Mouse (Mus musculus) neural tube, embryonic 11.5 days (tissue): ENCODE data around the gene Nup50. TPM values are rescaled to one million over a fixed set of nuclear protein-coding genes. Genes with fewer than 3 reads are reported as not detected.

Experiments
- ATAC-seq: fragments of 200-750 bp; cut with Nextera tagmentation; 2 replicates; pipeline ENCODE4 v1.8.0; 2017; ENCODE audit warnings: moderate number of reproducible peaks, mild to moderate bottlenecking, moderate TSS enrichment, moderate library complexity; ENCODE audit not compliant: insufficient read depth, low FRiP score, low TSS enrichment
- DNase-seq: peaks from one replicate; pipeline ENCODE4 v3.0.0-alpha.2; 2015; ENCODE audit warnings: low spot score
- H3K27ac ChIP-seq: fragments of 300-500 bp; sonication (generic); 2 replicates; pipeline ENCODE4 v1.5.1; 2014; ENCODE audit warnings: low read depth, mild to moderate bottlenecking, low read length
- H3K27me3 ChIP-seq: fragments of 300-500 bp; sonication (generic); 2 replicates; pipeline ENCODE4 v1.6.1; 2014; ENCODE audit warnings: mild to moderate bottlenecking, low read length, mixed read lengths; ENCODE audit not compliant: control insufficient read depth, insufficient read depth
- H3K36me3 ChIP-seq: fragments of 300-500 bp; sonication (generic); 2 replicates; pipeline ENCODE4 v1.6.1; 2014; ENCODE audit warnings: mild to moderate bottlenecking, low read length, moderate library complexity, mixed read lengths; ENCODE audit not compliant: control insufficient read depth, insufficient read depth
- H3K4me1 ChIP-seq: fragments of 300-500 bp; sonication (generic); 2 replicates; pipeline ENCODE4 v1.6.1; 2014; ENCODE audit warnings: low read length, mixed read lengths; ENCODE audit not compliant: control insufficient read depth, insufficient read depth
- H3K4me2 ChIP-seq: fragments of 300-500 bp; sonication (generic); 2 replicates; pipeline ENCODE4 v1.6.1; 2014; ENCODE audit warnings: low read depth, mild to moderate bottlenecking, moderate library complexity
- H3K4me3 ChIP-seq: fragments of 300-500 bp; sonication (generic); 2 replicates; pipeline ENCODE4 v1.5.1; 2014; ENCODE audit warnings: low read depth, low read length
- H3K9ac ChIP-seq: fragments of 300-500 bp; sonication (generic); 2 replicates; pipeline ENCODE4 v1.6.1; 2014; ENCODE audit warnings: mild to moderate bottlenecking, low read length
- H3K9me3 ChIP-seq: fragments of 300-500 bp; sonication (generic); 2 replicates; pipeline ENCODE4 v1.6.1; 2016; ENCODE audit warnings: low read length; ENCODE audit not compliant: control insufficient read depth
- WGBS: fragments of 180-500 bp; shearing (Covaris S2); extraction: QIAGEN DNeasy Blood & Tissue Kit; methylation state at CpG from one replicate; pipeline ENCODE4 v1.1.7; 2014; 5-methylcytosine and 5-hydroxymethylcytosine counted together
- polyA plus RNA-seq: library from polyadenylated mRNA; unstranded; fragments of >200 nt; fragmentation: Nextera tagmentation; extraction: Ambion mirVana; gene quantifications from 2 replicates; pipeline ENCODE4 v1.2.1, GENCODE M21; 2014

The Nup50 gene
- polyA plus RNA-seq, 1 experiment from 2014 or later: 61.5 TPM

DNA sequence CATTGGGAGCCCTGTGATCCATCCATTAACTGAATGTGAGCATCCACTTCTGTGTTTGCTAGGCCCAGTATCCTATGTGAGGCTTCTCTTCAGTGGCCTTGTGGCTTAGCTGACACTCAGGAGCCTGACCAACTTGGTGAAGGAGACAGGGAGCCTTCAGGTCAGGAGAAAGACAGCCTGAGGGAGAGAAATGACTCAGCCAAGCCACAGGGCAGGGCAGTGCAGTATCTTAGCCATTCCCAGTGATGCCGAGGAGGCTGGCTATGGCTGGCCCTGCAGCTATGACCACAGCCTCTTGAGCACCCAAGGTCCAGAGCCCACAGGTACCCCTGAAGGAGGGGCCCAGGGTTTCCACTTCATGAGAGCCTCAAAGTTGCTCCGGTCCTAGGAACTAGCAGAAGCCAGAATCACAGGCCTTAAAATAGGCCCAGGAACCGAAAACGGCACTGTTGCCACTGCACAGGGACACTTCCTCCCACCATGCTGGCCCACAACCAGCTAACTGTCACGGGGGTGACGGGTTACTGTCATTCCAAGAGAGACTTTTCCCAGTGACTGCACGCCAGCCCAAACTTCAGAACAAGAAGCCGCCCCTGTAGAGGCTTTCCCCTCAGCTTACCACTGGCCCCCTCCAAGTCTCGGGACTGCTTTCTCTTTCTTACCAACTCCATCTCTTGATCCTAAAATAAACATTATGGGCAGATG lies 58.5 kb downstream of the Nup50 start:
- Histone ChIP-seq H3K36me3 (no peaks in the 10 kb centered on the region), H3K4me3 (no peak overlapping the region), H3K4me2 (no peak overlapping the region), H3K27ac (no peak overlapping the region), H3K9ac (no peak overlapping the region), H3K27me3 (no peaks in the 10 kb centered on the region), H3K9me3 (no peaks in the 10 kb centered on the region), H3K4me1 (peaks cover 3% of the 10 kb centered on the region)
- DNase-seq: no peak
- ATAC-seq: no peak
- 86% methylated on average over 9 of the region's 9 CpGs for WGBS

DNA sequence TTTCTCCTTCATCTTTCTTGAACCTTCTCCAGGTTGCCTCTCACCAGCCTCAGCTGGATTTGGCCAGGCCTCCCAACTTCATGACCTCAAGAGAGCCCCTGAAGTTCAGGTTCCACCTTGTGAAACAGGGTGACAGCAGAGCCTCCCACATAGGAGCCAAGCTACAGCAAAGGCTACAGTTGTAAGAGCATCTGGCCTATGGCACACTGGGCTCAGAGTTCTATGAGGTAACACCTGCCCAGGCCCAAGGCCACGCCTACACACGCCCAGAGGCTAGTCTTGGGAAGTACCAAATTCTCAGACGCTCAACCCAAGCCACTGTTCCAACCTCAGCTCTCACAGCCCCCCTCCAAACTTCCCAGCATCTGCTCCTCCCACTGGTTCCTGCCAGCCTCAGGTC lies 59.7 kb downstream of the Nup50 start:
- Histone ChIP-seq H3K4me3 (no peak overlapping the region), H3K27me3 (no peaks in the 10 kb centered on the region), H3K9ac (no peak overlapping the region), H3K4me1 (peaks cover 5% of the 10 kb centered on the region), H3K27ac (no peak overlapping the region), H3K9me3 (no peaks in the 10 kb centered on the region), H3K36me3 (no peaks in the 10 kb centered on the region), H3K4me2 (no peak overlapping the region)
- WGBS: 87% methylated on average over 3 of the region's 3 CpGs
- ATAC-seq (no peak), DNase-seq (no peak)

DNA sequence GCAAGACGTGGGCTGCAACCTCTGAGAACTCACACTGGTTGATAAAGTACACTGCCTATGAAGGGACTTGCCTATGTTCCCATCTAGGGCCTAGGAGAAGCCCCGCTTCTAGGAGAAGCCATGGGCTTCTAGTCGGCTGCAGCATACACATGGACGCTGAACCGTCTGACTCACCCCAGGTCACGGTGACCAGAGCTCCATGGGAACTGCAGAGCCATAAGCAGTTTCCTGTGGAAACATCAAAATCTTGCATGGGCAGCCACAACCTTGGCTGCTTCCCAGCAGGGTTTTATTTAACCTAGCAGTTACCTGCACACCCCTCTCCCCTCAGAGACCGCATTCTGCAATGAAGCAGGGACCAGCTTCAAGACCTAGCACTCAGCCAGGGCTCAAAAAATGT lies 60.5 kb downstream of the Nup50 start:
- Histone ChIP-seq H3K4me1 (peaks cover 7% of the 10 kb centered on the region), H3K27me3 (no peaks in the 10 kb centered on the region), H3K9ac (no peak overlapping the region), H3K4me2 (no peak overlapping the region), H3K36me3 (no peaks in the 10 kb centered on the region), H3K9me3 (no peaks in the 10 kb centered on the region), H3K27ac (no peak overlapping the region), H3K4me3 (no peak overlapping the region)
- DNase-seq: no peak
- ATAC-seq: no peak
- 88% methylated on average over 7 of the region's 7 CpGs for WGBS

DNA sequence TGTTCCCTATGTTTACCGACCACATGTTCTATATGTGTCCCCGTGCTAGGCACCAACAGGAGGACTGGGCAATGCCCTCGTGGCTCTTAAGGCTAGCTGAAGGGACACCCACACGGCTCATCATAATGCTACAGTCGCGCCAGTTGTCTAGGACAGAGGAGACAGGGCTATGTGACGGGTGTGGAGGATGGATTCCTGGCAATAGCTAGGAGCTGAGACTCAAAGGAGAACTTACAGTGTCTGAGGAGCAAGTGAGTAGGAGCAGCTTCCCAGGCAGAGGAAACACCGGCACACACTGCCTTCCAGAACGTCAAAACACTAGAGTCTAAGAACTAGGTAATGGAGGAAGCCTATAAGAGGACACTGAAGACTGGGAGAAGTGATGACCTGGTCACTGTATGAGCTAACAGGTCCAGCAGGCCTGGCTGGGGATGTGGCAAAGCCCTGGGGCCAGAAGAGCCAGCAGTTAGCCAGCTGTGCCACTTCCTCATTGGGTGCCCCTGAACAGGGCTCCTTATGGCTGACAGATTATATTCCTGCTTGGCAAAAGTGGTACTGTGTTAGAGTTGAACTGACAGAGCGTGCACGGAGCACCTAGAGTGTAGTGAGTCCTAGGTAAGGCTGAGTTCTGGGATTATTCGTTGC lies 62.4 kb downstream of the Nup50 start:
- Histone ChIP-seq H3K27ac (no peak overlapping the region), H3K4me2 (0 out of 2 replicates have a peak overlapping the region, but pooled peaks have one; percentile 81), H3K9me3 (no peaks in the 10 kb centered on the region), H3K36me3 (no peaks in the 10 kb centered on the region), H3K9ac (no peak overlapping the region), H3K4me1 (peaks cover 7% of the 10 kb centered on the region), H3K27me3 (no peaks in the 10 kb centered on the region; the same call in 1 of the 2 replicates), H3K4me3 (no peak overlapping the region)
- ATAC-seq: no peak
- no peak for DNase-seq
- WGBS: 90% methylated on average over 12 of the region's 12 CpGs

DNA sequence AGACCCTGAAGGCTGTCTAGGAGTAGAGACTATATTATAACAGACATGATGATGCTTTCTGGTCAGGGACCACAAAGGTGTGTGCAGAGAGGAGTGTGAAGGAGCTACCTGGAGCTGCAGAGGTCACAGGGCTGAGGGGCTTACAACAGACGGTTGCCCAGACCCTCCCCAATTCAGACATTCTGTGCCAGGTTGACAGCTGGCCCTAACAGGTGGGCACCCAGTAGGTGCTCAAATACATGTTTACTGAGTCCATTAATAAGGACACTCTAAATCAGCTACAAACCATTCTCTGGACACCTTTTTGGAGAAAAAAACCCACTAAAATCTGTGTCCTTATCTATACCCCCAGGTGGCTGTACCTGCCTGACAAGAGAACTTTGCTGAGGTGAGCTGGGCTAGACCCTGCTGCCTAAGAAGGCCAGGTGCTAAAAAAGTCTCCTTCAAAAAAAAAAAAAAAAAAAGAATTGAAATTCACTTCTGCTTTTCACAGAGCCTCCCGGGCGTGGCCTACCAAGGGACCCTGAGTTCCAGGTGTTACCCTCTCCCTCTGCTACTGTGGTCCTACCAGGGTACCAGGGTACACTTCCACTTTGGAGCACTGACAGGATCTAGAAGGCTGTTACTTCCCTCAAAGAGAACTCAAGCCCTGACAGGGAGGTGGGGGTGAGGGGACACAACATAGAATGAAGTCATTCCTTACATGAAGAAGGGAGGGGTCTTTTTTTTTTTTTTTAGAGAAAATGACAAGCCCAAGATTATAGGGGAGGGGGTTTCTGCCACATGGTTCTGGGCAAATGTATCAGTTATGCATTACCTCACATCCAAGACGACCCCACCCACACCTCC lies 63.2 kb downstream of the Nup50 start:
- ATAC-seq (no peak), DNase-seq (no peak)
- 74% methylated on average over 4 of the region's 4 CpGs for WGBS
- H3K4me2 ChIP-seq: peak overlapping the region; percentile 81
- no peak overlapping the region for H3K27ac ChIP-seq
- peaks cover 7% of the 10 kb centered on the region for H3K4me1 ChIP-seq
- no peaks in the 10 kb centered on the region for H3K36me3 ChIP-seq
- peak overlapping the region; percentile 92 for H3K9ac ChIP-seq
- H3K4me3 ChIP-seq: peak overlapping the region; percentile 87
- H3K9me3 ChIP-seq: no peaks in the 10 kb centered on the region
- H3K27me3 ChIP-seq: no peaks in the 10 kb centered on the region; the same call in 1 of the 2 replicates

DNA sequence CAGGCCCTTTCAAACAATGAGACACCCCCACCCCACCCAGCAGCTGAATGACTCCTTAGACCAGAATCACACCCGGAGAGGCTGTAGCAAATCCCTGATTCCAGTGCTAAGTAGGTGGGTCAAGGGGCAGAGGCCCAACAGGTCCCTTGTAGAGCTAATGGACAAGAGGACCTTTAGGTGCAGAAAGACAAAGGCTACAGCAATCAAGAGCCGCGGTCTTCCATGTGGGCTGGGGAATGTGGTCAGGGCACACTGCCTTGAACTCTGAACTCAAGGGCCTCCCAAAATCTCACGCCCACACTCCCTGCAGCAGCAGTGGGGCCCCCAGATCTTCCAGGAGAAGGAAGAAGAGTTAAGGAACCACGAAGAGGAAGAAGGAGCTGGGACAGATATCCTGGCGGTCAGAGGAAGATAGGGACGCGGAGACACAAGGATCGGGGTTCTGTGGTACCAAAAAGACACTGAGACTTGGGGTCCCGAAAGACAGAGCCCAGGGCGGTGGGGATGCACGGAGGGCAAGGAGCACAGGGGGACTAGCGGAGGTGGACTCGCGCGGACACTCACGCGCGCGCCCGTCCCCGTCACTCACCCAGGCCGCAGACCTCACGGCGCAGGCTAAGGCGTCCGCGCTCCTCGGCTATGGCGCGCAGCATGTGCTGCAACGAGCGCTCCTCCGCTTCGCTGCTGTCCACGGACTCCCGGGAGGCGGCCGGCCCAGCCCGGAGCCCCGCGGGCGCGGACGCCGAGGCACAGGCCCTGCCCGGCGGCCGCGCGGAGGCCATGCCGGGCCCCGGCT lies 64.0 kb downstream of the Nup50 start:
- H3K4me1 ChIP-seq: peaks cover 7% of the 10 kb centered on the region
- H3K9me3 ChIP-seq: no peaks in the 10 kb centered on the region
- peak overlapping the region; percentile 92 for H3K9ac ChIP-seq
- peak overlapping the region; percentile 77 for H3K27ac ChIP-seq
- H3K4me3 ChIP-seq: peak overlapping the region; percentile 87
- H3K4me2 ChIP-seq: peak overlapping the region; percentile 81
- H3K36me3 ChIP-seq: no peaks in the 10 kb centered on the region
- WGBS: under 1% methylated on average over 48 of the region's 53 CpGs
- DNase-seq: peak; percentile 62
- ATAC-seq: peak; percentile 68
- H3K27me3 ChIP-seq: no peaks in the 10 kb centered on the region; the same call in 1 of the 2 replicates

DNA sequence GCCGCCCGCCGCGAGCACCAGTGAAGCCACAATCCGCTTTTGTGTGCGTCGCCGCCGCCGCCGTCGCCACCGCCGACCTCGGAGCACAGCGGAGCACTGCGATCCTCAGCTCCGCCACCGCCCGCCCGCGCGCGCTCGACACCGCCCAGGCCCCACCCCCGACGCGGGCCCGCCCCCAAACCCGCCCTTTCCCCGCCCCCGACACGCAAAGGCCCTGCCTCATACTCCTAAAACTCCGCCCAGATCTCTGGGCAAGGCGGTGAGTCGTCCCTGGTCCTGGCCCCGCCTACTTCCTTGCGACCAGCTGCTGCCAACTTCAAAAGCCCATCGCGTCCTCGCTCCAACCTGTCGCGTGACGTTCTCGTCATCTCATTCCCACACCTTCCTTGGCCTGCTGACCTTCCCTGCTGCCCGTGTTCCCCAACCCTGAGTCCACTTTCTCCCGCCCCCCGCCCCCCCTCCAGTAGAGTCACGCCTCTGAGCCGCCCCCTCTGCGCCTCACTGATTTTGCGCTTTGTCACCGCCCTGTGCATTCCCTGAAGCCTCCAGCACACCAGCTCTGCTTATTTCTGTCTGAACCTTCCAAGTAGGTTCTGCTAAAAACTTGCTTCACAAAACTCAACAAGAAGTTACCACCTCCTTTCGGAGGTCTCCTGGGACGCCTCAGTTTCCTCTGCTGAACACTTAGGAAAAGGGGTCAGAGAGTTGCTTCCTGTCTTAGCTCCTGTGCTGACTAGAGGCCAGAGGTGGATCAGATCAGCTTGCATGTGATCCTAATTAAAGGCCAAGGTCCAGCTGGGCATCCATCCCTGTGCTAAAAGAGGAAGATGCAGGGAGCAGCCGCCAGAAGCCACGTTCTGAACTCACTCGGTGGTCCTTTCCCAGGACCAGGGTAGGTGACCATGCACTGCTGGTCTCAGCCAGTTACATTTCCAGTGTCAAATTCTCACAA lies 64.9 kb downstream of the Nup50 start, which contains the start of gene 5031439G07Rik:
Gene 5031439G07Rik, minus strand, starts transcription at position 678 of the 952 bp plus-strand sequence.
- H3K27ac ChIP-seq: peak within 1 kb of the TSS; percentile 77
- H3K4me1 ChIP-seq: peaks cover 7% of the 10 kb centered on the region
- no peaks in the 10 kb centered on the region for H3K9me3 ChIP-seq
- H3K9ac ChIP-seq: peak within 1 kb of the TSS; percentile 92
- no peaks in the 10 kb centered on the region for H3K36me3 ChIP-seq
- peak within 1 kb of the TSS; percentile 87 for H3K4me3 ChIP-seq
- ATAC-seq (peak; percentile 87), DNase-seq (peak; percentile 92)
- peak within 1 kb of the TSS; percentile 81 for H3K4me2 ChIP-seq
- no peaks in the 10 kb centered on the region; the same call in 1 of the 2 replicates for H3K27me3 ChIP-seq
- 3% methylated on average over 25 of the region's 59 CpGs for WGBS
